Mouse (Mus musculus) right cerebral cortex, adult 18-20 months (tissue): ENCODE measurements at regions not wholly inside any gene's neighbourhood (a gene's known extent, or its start where the extent isn't known, plus 50 kb on each side); places are given as distances from the start of the nearest gene placed in this dataset.

Experiments
- DNase-seq: peaks from one replicate; pipeline ENCODE4 v3.0.0; 2022; ENCODE audit warnings: mixed read lengths

- DNase-seq: no peak
Measured at GRCm38 (mm10) chr12:33717053-33717452, 211.2 kb upstream of the Ferd3l start.

- peak; percentile 2 for DNase-seq
Measured at GRCm38 (mm10) chr12:33717601-33718260, 210.5 kb upstream of the Ferd3l start.

GRCm38 (mm10) chr12:33719063-33719462, 209.2 kb upstream of the Ferd3l start:
- DNase-seq: peak; percentile 8

GRCm38 (mm10) chr12:33731937-33732336, 196.3 kb upstream of the Ferd3l start:
- DNase-seq: no peak

- DNase-seq: no peak
Measured at GRCm38 (mm10) chr12:33775563-33776468, 152.4 kb upstream of the Ferd3l start.

- no peak for DNase-seq
Measured at GRCm38 (mm10) chr12:33778477-33778876, 149.7 kb upstream of the Ferd3l start.

- DNase-seq: no peak
Measured at GRCm38 (mm10) chr12:33779898-33780297, 148.3 kb upstream of the Ferd3l start.

GRCm38 (mm10) chr12:33804206-33804791, 123.9 kb upstream of the Ferd3l start:
- no peak for DNase-seq

GRCm38 (mm10) chr12:33825571-33825970, 102.7 kb upstream of the Ferd3l start:
- no peak for DNase-seq

GRCm38 (mm10) chr12:33849088-33849487, 79.1 kb upstream of the Ferd3l start:
- DNase-seq: no peak

- DNase-seq: no peak
Measured at GRCm38 (mm10) chr12:33851736-33852135, 76.5 kb upstream of the Ferd3l start.
